Mouse (Mus musculus): Measurements from ENCODE around the gene Cdh12. TPM values are rescaled to one million over a fixed set of nuclear protein-coding genes. Genes with fewer than 3 reads are reported as not detected.
A peak's percentile ranks its signal among the peaks of the same experiment; 100 is the strongest.
"Not testable (repeated sequence)": the region's sequence is repeated elsewhere in the genome, so short reads cannot be mapped to it uniquely, and the experiment has no call there.

Cdh12 gene
- total and polyA plus RNA-seq, 3 experiments, result not detected

DNA sequence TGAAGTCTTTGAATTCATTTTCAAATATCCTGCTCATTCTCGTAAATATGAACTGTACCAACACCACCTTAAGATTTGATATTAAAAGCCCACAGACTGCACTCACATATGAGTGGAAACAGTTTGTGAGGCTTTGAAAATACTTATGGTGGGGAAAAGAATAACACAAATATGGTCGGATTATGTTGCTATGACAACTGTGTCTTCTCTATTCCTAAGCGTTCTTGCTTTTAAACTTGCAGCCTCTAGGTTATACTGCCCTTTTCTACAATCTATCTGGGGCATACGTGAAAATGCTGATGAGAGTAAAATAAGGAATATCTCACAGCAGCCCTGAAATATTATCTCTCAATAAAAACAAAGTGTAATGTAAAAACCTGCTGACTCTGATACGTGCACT is 142.5 kb downstream of the Cdh12 start:
- H3K9me3 ChIP-seq (replicated peaks; ENCODE audit: insufficient read depth, low read length), result no peaks in the 10 kb centered on the region
- no peak overlapping the region for H3K4me3 ChIP-seq (ENCODE audit: control insufficient read depth in 1 of 2, insufficient read depth in 1 of 2, low read depth in 2 of 2, low read length in 2 of 2)
- H3K79me2 ChIP-seq (ENCODE audit: control insufficient read depth, insufficient read depth, low read length, poor library complexity), result no peaks in the 10 kb centered on the region
- no peaks in the 10 kb centered on the region for H3K36me3 ChIP-seq (ENCODE audit: control insufficient read depth in 1 of 2, insufficient read depth in 2 of 2, low read length in 2 of 2)
- H3K27ac ChIP-seq (ENCODE audit: control insufficient read depth, low read depth, low read length), result no peak overlapping the region
- TF ChIP-seq ETS1 (IDR thresholded peaks at IDR 0.05; ENCODE audit: low read depth, low read length) (no peak), MAX (IDR thresholded peaks at IDR 0.05; ENCODE audit: low read length) (no peak), ELF1 (IDR thresholded peaks at IDR 0.05; ENCODE audit: low read depth, low read length) (no peak), TBP (IDR thresholded peaks at IDR 0.05; ENCODE audit: low read depth, low read length) (no peak), GABPA (IDR thresholded peaks at IDR 0.05; ENCODE audit: low read depth, low read length) (no peak), HCFC1 (IDR thresholded peaks at IDR 0.05; ENCODE audit: low read depth, low read length) (no peak), MYB (IDR thresholded peaks at IDR 0.05; ENCODE audit: low read depth, low read length) (no peak), USF2 (IDR thresholded peaks at IDR 0.05; ENCODE audit: borderline replicate concordance in 1 of 2, insufficient read depth in 1 of 2, low read depth in 1 of 2, low read length in 2 of 2) (no peak), SMC3 (IDR thresholded peaks at IDR 0.05; ENCODE audit: low read depth, low read length) (no peak), ZC3H11A (IDR thresholded peaks at IDR 0.05; ENCODE audit: low read depth, low read length) (no peak)
- no peak for DNase-seq (ENCODE audit: low read depth, low spot score)
- H3K4me1 ChIP-seq (ENCODE audit: control insufficient read depth in 1 of 2, insufficient read depth in 2 of 2, low read length in 2 of 2), result no peaks in the 10 kb centered on the region
- H3K27me3 ChIP-seq (ENCODE audit: control insufficient read depth in 1 of 2, insufficient read depth in 2 of 2, low read length in 2 of 2), result no peaks in the 10 kb centered on the region
- no peak overlapping the region for H3K9ac ChIP-seq (ENCODE audit: control insufficient read depth, low read depth, low read length, poor library complexity, severe bottlenecking)

DNA sequence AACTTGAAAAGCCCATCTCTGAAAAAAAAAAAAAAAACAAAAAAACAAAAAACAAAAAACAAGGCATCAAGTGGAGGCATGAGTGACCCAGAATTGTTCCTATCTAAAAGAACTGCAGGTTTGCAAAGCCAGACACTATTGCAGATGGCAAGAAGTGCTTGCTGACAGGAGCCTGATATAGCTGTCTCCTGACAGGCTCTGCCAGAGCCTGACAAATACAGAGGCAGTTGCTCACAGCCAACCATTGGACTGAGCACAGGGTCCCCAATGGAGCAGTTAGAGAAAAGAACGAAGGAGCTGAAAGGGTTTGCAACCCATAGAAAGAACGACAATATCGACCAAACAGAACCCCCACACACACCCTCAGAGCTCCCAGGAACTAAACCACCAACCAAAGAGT is 156.7 kb downstream of the Cdh12 start:
- H3K9ac ChIP-seq (ENCODE audit: control insufficient read depth, low read depth, low read length, poor library complexity, severe bottlenecking); H3K27ac ChIP-seq (ENCODE audit: control insufficient read depth, low read depth, low read length); H3K9me3 ChIP-seq (replicated peaks; ENCODE audit: insufficient read depth, low read length); H3K36me3 ChIP-seq (ENCODE audit: control insufficient read depth in 1 of 2, insufficient read depth in 2 of 2, low read length in 2 of 2); H3K4me1 ChIP-seq (ENCODE audit: control insufficient read depth in 1 of 2, insufficient read depth in 2 of 2, low read length in 2 of 2); H3K27me3 ChIP-seq (ENCODE audit: control insufficient read depth in 1 of 2, insufficient read depth in 2 of 2, low read length in 2 of 2); H3K4me3 ChIP-seq (ENCODE audit: control insufficient read depth in 1 of 2, insufficient read depth in 1 of 2, low read depth in 2 of 2, low read length in 2 of 2); H3K79me2 ChIP-seq (ENCODE audit: control insufficient read depth, insufficient read depth, low read length, poor library complexity); DNase-seq (ENCODE audit: low read depth, low spot score): not testable (repeated sequence)
- TF ChIP-seq ZNF384 (IDR thresholded peaks at IDR 0.05; ENCODE audit: low read depth, low read length), result peak; percentile 56

DNA sequence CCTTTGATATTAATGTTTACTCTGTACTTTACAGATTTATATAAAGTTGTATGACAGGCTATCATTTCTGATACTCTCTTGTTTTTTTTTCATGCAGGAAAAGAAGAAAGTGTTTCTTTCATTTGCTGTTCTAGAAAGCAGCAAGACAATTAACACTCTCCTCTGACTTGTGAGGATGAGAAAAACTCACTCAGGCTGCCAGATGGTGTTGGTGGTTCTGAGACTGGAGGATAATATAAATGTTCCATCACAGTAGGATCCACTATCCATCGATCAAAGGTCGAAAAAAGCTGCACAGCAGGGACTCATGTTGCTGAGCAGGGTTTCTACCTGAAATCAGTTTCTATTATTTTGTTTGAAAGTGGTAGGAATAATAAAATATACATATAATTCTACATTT is 185.5 kb downstream of the Cdh12 start:
- Histone ChIP-seq H3K27ac (ENCODE audit: control insufficient read depth, low read depth, low read length) (no peak overlapping the region), H3K27me3 (ENCODE audit: control insufficient read depth in 1 of 2, insufficient read depth in 2 of 2, low read length in 2 of 2) (no peaks in the 10 kb centered on the region), H3K36me3 (ENCODE audit: control insufficient read depth in 1 of 2, insufficient read depth in 2 of 2, low read length in 2 of 2) (no peaks in the 10 kb centered on the region), H3K9ac (ENCODE audit: control insufficient read depth, low read depth, low read length, poor library complexity, severe bottlenecking) (no peak overlapping the region), H3K9me3 (replicated peaks; ENCODE audit: insufficient read depth, low read length) (no peaks in the 10 kb centered on the region), H3K4me3 (ENCODE audit: control insufficient read depth in 1 of 2, insufficient read depth in 1 of 2, low read depth in 2 of 2, low read length in 2 of 2) (no peak overlapping the region), H3K4me1 (ENCODE audit: control insufficient read depth in 1 of 2, insufficient read depth in 2 of 2, low read length in 2 of 2) (no peaks in the 10 kb centered on the region), H3K79me2 (ENCODE audit: control insufficient read depth, insufficient read depth, low read length, poor library complexity) (no peaks in the 10 kb centered on the region)
- TF ChIP-seq RAD21 (IDR thresholded peaks at IDR 0.05; ENCODE audit: low read depth, low read length) (no peak), E2F4 (IDR thresholded peaks at IDR 0.05; ENCODE audit: borderline replicate concordance, low read depth, low read length) (no peak), MAX (IDR thresholded peaks at IDR 0.05; ENCODE audit: low read length) (no peak), USF1 (IDR thresholded peaks at IDR 0.05; ENCODE audit: low read depth, low read length) (no peak), CHD2 (IDR thresholded peaks at IDR 0.05; ENCODE audit: low read length) (no peak), ZKSCAN1 (IDR thresholded peaks at IDR 0.05; ENCODE audit: low read depth, low read length) (no peak), ETS1 (IDR thresholded peaks at IDR 0.05; ENCODE audit: low read depth, low read length) (no peak), CHD1 (IDR thresholded peaks at IDR 0.05; ENCODE audit: low read depth, low read length) (no peak), POLR2AphosphoS5 (IDR thresholded peaks at IDR 0.05; ENCODE audit: borderline replicate concordance, low read depth, low read length) (no peak), HCFC1 (IDR thresholded peaks at IDR 0.05; ENCODE audit: low read depth, low read length) (no peak), JUND (IDR thresholded peaks at IDR 0.05; ENCODE audit: low read depth, low read length) (no peak), MYC (IDR thresholded peaks at IDR 0.05; ENCODE audit: low read depth, low read length) (no peak), KAT2A (conservative IDR thresholded peaks at IDR 0.05; ENCODE audit: low read depth, low read length) (no peak), NRF1 (IDR thresholded peaks at IDR 0.05; ENCODE audit: insufficient read depth, low read depth, low read length, poor library complexity, severe bottlenecking) (no peak), MAFK (IDR thresholded peaks at IDR 0.05; ENCODE audit: borderline replicate concordance, low read depth, low read length) (no peak), RCOR1 (IDR thresholded peaks at IDR 0.05; ENCODE audit: low read depth, low read length) (no peak), MXI1 (IDR thresholded peaks at IDR 0.05; ENCODE audit: low read depth, low read length) (no peak), USF2 (IDR thresholded peaks at IDR 0.05; ENCODE audit: borderline replicate concordance in 1 of 2, insufficient read depth in 1 of 2, low read depth in 1 of 2, low read length in 2 of 2) (no peak)
- DNase-seq (ENCODE audit: low read depth, low spot score), result no peak

Data from MEL (cell line).